Mouse (Mus musculus): ENCODE results near the gene Cstad.

Cstad gene

GRCm38 (mm10) chr2:30595796-30596195 is 956 bp downstream of the Cstad start:
- no peak for DNase-seq (ENCODE audit: low spot score in 2 of 2)

- no peak for DNase-seq (ENCODE audit: low spot score in 2 of 2)
Observed at GRCm38 (mm10) chr2:30599621-30600020, 4.8 kb downstream of the Cstad start.

DNA sequence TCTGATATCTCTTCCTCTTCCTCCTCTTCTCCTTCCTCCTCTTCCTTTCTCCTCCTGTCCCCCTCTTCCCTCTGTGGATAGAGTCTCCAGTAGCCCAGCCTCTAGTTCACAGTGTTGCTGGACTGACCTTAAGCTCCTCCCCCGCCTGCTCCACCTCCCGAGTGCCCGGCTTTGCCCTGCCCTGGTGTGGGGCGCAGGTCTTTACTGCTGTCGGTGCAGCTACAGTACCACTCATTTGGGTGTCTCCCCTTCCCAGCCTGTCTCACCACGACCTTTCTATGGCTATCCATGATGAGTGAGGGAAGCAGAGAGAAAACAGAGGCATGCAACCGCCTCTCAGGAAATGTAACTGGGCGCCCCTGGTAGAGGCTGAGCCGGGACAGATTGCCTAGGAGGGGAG is 5.5 kb downstream of the Cstad start:
- no peak for DNase-seq (ENCODE audit: low spot score in 2 of 2)

- DNase-seq (ENCODE audit: low spot score in 2 of 2): no peak
Observed at GRCm38 (mm10) chr2:30600965-30601841, 6.4 kb downstream of the Cstad start.

DNA sequence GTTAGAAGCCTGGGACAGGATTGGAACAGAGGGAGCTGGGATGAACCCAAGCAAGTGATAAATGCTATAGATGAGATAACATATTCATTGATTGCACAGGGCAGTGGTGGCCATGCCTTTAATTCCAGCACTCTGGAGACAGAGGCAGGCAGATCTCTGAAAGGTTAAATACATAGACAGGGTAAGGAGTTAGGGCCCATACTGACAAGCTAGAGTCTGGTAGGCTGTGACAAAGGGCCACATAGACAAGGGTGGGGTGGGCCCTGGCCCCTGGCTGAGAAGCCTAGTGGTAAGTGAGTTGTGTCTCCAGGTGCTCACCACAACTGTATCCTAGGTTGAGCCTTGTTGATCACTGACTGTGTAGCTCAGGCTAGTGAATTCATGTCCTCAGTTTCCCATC is 7.6 kb downstream of the Cstad start:
- no peak for DNase-seq (ENCODE audit: low spot score in 2 of 2)

- DNase-seq (ENCODE audit: low spot score in 2 of 2): no peak
Observed at GRCm38 (mm10) chr2:30603731-30604130, 8.9 kb downstream of the Cstad start.

GRCm38 (mm10) chr2:30604880-30605761 is 10.3 kb downstream of the Cstad start:
- DNase-seq (ENCODE audit: low spot score in 2 of 2): no peak

- no peak for DNase-seq (ENCODE audit: low spot score in 2 of 2)
Observed at GRCm38 (mm10) chr2:30605762-30606051, 10.9 kb downstream of the Cstad start.

GRCm38 (mm10) chr2:30606621-30607052 is 11.8 kb downstream of the Cstad start:
- no peak for DNase-seq (ENCODE audit: low spot score in 2 of 2)

DNA sequence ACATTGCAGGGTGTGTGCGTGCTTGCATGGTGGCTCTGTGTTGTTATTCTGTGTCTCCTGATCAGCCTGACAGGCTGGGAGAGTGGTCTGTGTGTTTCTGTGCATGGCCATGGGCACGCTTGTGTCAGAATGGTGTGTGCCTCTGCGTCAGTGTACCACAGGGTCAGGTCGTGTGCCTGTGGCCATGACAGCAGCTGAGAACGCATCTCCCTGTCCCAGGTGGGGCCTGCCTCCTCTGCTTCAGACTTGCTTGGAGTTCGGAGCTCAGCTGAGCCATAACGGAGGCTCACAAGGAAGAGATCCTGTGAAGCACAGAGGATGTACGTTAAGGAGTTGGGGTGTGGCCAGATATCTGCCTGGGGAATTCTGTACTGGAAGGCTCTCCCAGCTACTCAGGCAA is 13.1 kb downstream of the Cstad start:
- no peak for DNase-seq (ENCODE audit: low spot score in 2 of 2)

- no peak for DNase-seq (ENCODE audit: low spot score in 2 of 2)
Observed at GRCm38 (mm10) chr2:30608690-30609201, 13.9 kb downstream of the Cstad start.

- DNase-seq (ENCODE audit: low spot score in 2 of 2): peak in 1 of 2 experiments; percentile 50
Observed at GRCm38 (mm10) chr2:30613574-30613973, 18.7 kb downstream of the Cstad start.

- DNase-seq (ENCODE audit: low spot score in 2 of 2): no peak
Observed at GRCm38 (mm10) chr2:30614151-30614923, 19.5 kb downstream of the Cstad start.

DNA sequence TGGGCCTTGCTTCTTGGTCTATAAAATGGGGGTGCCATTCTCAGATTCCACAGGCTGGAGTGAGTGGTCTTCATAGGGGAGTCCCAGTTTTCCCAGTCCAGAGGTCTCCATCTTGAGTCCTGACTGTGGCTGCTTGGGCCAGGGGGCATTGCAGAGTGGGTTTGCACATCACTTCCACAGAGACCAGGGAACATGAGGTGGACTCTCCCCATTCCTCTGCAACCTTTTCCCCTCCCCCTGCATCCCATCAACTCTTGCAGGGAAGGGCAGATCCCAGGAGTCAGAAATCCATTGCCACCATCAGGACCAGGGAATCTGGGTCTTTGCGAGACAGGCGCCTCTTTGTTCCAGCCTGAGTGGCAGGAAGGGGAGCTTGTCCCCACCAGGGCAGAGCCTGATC is 21.0 kb downstream of the Cstad start:
- no peak for DNase-seq (ENCODE audit: low spot score in 2 of 2)

DNA sequence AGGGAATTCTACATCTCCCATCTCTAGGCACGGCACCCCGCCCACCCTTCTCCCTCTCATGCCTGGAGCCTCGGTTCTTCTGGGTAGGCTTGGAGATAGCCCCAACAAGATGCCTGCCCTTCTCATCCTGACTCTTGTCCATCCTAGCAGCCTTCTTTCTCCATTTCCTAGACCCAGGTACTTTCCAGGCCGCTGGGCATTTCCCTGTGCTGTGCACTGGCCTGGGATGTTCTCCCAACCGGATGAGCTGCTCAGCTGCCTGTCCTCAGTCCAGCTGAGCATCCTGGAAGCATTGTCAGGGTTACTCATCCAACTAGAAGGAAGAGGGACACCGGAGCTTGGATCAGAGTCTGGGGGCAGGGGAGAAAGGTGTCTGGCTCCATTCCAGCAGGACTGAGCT is 21.6 kb downstream of the Cstad start:
- no peak for DNase-seq (ENCODE audit: low spot score in 2 of 2)

- DNase-seq (ENCODE audit: low spot score in 2 of 2): no peak
Observed at GRCm38 (mm10) chr2:30618487-30619248, 23.8 kb downstream of the Cstad start.

- no peak for DNase-seq (ENCODE audit: low spot score in 2 of 2)
Observed at GRCm38 (mm10) chr2:30623873-30624272, 29.0 kb downstream of the Cstad start.

- no peak for DNase-seq (ENCODE audit: low spot score in 2 of 2)
Observed at GRCm38 (mm10) chr2:30625296-30625826, 30.5 kb downstream of the Cstad start.

DNA sequence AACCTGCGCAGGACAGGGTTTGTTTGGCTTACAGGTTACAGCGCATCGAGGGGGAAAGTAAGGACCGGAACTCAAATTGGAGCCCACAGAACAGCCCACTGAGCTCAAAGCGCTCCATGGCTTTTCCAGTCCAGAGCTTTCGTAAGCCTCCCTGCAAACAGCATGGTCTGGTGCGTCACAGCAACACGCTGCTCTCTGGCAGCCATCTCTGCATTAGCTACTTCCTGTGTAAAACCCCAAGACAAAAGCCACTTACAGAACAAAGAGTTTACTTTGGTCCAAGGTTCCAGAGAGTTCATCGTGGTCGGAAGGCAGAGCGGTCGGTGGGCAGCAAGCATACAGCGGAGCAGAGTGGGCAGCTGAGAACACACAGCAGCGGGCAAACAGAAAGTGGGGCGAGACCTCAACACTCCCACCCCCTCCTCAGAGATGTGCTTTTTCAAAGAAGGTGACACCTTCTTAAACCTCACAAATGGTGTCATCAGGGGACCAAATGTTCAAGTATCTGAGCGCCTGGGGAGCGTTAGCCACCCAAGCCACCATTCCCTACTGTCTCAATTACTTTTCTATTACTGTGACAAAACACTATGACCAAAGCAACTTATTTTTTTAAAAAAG is 31.3 kb downstream of the Cstad start:
- DNase-seq (ENCODE audit: low spot score in 2 of 2): no peak

DNA sequence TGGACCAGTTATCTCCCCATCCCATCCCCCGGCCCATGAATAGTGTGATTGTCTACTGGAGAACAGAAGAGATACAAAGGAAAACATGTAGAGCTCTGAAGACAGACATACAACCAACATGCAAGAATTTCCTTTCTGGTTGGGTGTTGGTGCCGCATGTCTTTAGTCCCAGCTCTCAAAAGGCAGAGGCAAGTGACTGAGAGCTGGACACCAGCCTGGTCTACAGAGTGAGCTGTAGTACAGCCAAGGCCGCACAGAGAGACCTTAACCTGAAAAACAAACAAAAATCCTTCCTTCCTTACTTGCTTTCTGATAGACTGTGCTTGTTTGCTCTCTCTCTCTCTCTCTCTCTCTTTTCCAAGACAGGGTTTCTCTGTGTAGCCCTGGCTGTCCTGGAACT is 32.5 kb downstream of the Cstad start:
- DNase-seq (ENCODE audit: low spot score in 2 of 2): no peak

Data from frontal cortex, postnatal 25 days (tissue).